Mouse (Mus musculus) MEL (cell line): ENCODE measurements at regions not wholly inside any gene's neighbourhood (a gene's known extent, or its start where the extent isn't known, plus 50 kb on each side); places are given as distances from the start of the nearest gene placed in this dataset.
A peak's percentile ranks its signal among the peaks of the same experiment; 100 is the strongest.

ENCODE experiments used
- DNase-seq: peaks from one replicate; pipeline ENCODE4 v3.0.0; 2011; ENCODE audit warnings: low read depth, low spot score
- H3K27ac ChIP-seq: 2 replicates; pipeline ENCODE4 v1.5.1; 2012; ENCODE audit warnings: low read depth, mild to moderate bottlenecking, control low read depth, low read length, moderate library complexity; ENCODE audit not compliant: control insufficient read depth
- H3K27me3 ChIP-seq, 2 experiments: fragments of 150-350 bp in 1 of 2; sonication (generic) in 1 of 2; 2 replicates each; pipeline ENCODE4 v1.6.1; 2012; ENCODE audit warnings: low read length in 2 of 2, mild to moderate bottlenecking in 2 of 2, improper control_type of control experiment in 1 of 2, moderate library complexity in 1 of 2; ENCODE audit not compliant: insufficient read depth in 2 of 2, control insufficient read depth in 1 of 2
- H3K36me3 ChIP-seq, 2 experiments: 2 replicates each; pipeline ENCODE4 v1.6.1; 2012 to 2014; ENCODE audit warnings: low read length in 2 of 2, improper control_type of control experiment in 1 of 2, inconsistent platforms in 1 of 2, mild to moderate bottlenecking in 1 of 2; ENCODE audit not compliant: insufficient read depth in 2 of 2, control insufficient read depth in 1 of 2
- H3K4me1 ChIP-seq, 2 experiments: fragments of 150-350 bp in 1 of 2; sonication (generic) in 1 of 2; 2 replicates each; pipeline ENCODE4 v1.6.1; 2012; ENCODE audit warnings: low read length in 2 of 2, improper control_type of control experiment in 1 of 2, mild to moderate bottlenecking in 1 of 2; ENCODE audit not compliant: insufficient read depth in 2 of 2, control insufficient read depth in 1 of 2
- H3K4me3 ChIP-seq, 2 experiments: fragments of 150-350 bp in 1 of 2; sonication (generic) in 1 of 2; 2 replicates each; pipeline ENCODE4 v1.5.1; 2012; ENCODE audit warnings: low read depth in 2 of 2, low read length in 2 of 2, mild to moderate bottlenecking in 2 of 2, moderate library complexity in 2 of 2, control low read depth in 1 of 2, improper control_type of control experiment in 1 of 2; ENCODE audit not compliant: control insufficient read depth in 1 of 2, insufficient read depth in 1 of 2
- H3K79me2 ChIP-seq: 2 replicates; pipeline ENCODE4 v1.6.1; 2012; ENCODE audit warnings: mild to moderate bottlenecking, low read length, moderate library complexity; ENCODE audit not compliant: control insufficient read depth, poor library complexity, insufficient read depth
- H3K9ac ChIP-seq: 2 replicates; pipeline ENCODE4 v1.6.1; 2012; ENCODE audit warnings: low read depth, mild to moderate bottlenecking, control low read depth, low read length, moderate library complexity; ENCODE audit not compliant: control insufficient read depth, poor library complexity, severe bottlenecking
- H3K9me3 ChIP-seq: fragments of 150-350 bp; sonication (generic); replicated peaks from 2 replicates; pipeline ENCODE4 v1.6.1; 2012; ENCODE audit warnings: mild to moderate bottlenecking, low read length, improper control_type of control experiment, moderate library complexity; ENCODE audit not compliant: insufficient read depth
- ETS1 ChIP-seq: IDR thresholded peaks from 2 replicates; pipeline ENCODE4 v1.6.1; 2012; ENCODE audit warnings: low read depth, mild to moderate bottlenecking, inconsistent platforms, low read length, improper control_type of control experiment, moderate library complexity
- RAD21 ChIP-seq: IDR thresholded peaks from 2 replicates; pipeline ENCODE4 v1.6.1; 2011; ENCODE audit warnings: mild to moderate bottlenecking, low read depth, low read length, improper control_type of control experiment
- USF1 ChIP-seq: IDR thresholded peaks from 2 replicates; pipeline ENCODE4 v1.6.1; 2014; ENCODE audit warnings: low read depth, mild to moderate bottlenecking, inconsistent platforms, low read length, improper control_type of control experiment, moderate library complexity

DNA sequence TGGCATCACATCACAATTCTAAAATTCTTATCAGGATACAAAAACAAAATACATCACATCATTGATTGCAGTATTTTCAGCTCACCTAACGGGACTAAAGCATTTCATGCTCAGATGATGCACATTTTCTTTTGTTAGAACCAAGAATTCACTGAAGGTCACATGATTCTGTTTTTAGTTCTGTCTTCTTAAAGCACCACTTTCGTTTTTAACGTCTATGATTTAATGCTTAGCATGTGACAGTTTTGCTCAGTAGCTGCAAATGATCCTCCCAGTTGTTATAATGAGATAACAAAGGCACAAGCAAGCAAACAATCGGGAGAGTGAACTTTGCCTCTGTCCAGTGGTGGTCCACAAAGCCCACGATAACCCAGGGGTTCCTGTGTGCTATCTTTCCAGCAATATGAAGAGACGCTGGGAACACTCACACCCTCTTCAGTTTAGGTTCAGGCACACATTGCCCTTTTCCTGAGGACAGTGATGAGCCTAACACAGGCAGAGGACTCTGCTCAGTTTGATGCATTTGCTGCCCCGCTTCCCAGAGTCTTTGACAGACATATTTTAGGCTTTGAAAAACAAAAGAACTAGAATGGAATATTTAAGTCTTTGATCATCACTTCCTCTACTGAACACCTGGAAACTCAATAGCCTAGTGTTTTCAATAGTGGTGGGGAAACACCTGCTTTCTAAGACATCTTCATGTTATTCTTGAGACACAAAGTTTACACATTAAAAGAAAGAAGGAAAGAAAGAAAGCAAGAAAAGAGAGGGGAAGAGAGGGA lies 53.0 kb upstream of the Fam3c start:
- no peaks in the 10 kb centered on the region for H3K27me3 ChIP-seq
- TF ChIP-seq ETS1 (0 out of 2 replicates have a peak, but pooled peaks have one; percentile 10), USF1 (peak; percentile 53; the same call in 1 of the 2 replicates), RAD21 (no peak)
- no peaks in the 10 kb centered on the region for H3K79me2 ChIP-seq
- H3K27ac ChIP-seq = no peak overlapping the region
- H3K4me1 ChIP-seq = peaks cover 0 to 2% of the 10 kb centered on the region in 2 experiments; a peak in 1 of 4 replicates
- peak overlapping the region; percentile 45 to 63 for H3K4me3 ChIP-seq
- H3K36me3 ChIP-seq = no peaks in the 10 kb centered on the region; a peak in 2 of 4 replicates
- DNase-seq = peak; percentile 24
- peak overlapping the region; percentile 1 for H3K9ac ChIP-seq
- no peaks in the 10 kb centered on the region for H3K9me3 ChIP-seq
